Mouse (Mus musculus): Measurements from ENCODE around the gene Polr1d. TPM values are rescaled to one million over a fixed set of nuclear protein-coding genes. Genes with fewer than 3 reads are reported as not detected.

The Polr1d gene
- polyA plus RNA-seq, 1 experiment = 47.1 TPM

DNA sequence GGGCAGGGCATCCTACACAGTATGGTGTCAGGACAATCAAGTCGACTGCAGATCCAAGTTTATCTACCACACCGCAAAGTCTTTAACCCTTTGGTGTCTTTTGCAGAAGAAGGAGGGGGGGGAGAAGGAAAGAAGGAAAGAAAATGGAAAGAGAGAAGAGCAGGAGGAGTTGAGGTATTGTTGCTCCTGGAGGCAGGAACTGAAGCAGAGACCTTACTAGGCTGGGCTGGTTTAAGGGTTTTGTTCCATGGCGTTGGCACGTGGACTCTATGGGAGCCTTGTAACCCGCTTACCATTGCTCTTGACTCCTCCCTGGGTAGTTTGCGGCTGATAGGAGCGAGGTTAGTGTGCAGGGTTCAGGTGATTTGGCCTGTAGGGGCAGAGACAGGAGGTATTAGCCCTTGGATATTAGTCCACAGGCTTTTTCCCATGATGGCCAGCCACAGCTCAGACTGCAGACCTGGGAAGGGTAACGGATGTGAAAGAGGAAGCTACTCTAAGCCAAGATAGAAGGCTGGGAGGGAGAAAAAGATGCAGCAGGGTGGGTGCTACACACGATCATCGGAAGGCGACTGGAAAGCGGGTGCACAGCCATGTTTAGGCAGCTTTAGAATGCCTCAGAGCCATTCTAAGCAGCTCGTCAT is 48.8 kb downstream of the Polr1d start:
- no peak for DNase-seq (ENCODE audit: low read depth, low spot score)
- WGBS = 82% methylated on average over 13 of the region's 13 CpGs

DNA sequence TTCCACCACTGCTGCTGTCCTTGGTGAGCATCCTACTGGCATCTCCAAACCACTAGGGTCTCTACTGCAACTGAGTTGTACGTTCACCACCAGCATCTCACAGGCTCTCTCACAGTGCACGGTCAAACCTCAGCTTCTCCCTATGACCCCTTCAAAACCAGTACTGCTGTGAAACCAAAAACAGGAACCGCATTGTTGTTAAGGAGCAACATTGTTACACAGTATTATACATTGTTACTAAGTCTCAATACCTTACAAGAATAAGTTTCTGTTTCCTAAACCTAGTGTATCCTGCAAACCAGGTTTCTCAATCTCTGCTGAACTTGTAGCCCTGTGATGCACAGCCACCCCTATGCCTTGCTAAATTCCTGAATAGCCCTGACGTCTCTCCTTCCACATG is 51.0 kb downstream of the Polr1d start:
- WGBS = 82% methylated on average over 4 of the region's 4 CpGs
- no peak for DNase-seq (ENCODE audit: low read depth, low spot score)

DNA sequence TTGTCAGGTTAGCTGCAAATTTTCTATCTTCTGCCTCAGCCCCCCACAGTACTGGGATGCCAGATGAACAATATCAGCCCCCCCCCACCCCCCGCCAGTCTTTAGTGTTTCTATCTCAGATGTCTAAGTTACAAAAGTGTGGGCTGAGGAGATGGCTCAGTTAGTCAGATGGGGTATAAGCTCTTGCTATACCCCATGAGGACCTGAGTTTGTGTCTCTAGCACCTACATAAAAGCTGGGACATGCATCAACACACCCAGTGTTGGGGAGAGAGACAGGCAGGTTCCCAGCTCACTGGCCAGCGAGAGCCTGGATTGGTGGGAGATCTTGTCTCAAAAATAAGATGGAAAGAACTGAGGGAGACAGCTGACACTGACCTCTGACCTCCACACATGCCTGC is 52.6 kb downstream of the Polr1d start:
- no peak for DNase-seq (ENCODE audit: low read depth, low spot score)
- 94% methylated on average over 2 of the region's 2 CpGs for WGBS

DNA sequence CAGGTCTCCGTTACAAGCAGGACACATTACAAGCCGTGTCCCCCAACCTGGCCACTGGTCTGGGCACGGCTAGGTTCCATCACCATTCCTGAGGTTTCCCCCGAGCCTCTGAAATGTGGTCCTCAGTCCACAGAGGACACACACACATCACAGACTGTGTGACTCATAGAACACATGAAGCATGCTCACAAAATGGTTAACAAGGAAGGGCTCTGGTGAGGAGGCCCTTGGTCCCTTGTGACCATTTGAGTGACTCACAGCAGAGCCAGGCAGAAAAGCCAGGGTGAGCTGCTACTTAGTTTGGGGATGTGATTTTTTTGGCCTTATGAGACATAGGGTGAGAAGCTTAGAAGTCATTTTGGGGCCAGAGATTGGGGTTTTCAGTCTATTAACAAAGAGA is 55.1 kb downstream of the Polr1d start:
- WGBS = 85% methylated on average over 4 of the region's 4 CpGs
- no peak for DNase-seq (ENCODE audit: low read depth, low spot score)

DNA sequence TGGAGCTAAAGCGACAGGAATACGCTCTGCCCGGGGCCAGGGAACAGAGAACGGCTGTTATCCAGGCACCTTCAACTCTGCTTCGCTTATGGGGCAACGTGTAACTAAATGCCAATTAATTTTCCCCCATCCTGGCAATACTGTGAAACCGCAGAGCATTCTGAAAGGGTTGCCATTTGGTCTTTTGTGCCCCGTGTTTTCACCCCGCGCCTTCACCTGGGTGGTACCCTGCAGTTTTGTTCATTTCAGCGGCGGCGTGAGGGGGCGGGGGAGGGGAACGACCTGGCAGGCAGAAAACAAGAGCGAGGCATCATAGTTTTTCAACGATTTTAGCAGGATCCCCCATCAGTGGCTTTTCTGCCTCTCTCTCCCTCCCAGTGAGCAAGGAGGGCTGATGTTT is 56.8 kb downstream of the Polr1d start:
- WGBS = 33% methylated on average over 17 of the region's 17 CpGs
- no peak for DNase-seq (ENCODE audit: low read depth, low spot score)

DNA sequence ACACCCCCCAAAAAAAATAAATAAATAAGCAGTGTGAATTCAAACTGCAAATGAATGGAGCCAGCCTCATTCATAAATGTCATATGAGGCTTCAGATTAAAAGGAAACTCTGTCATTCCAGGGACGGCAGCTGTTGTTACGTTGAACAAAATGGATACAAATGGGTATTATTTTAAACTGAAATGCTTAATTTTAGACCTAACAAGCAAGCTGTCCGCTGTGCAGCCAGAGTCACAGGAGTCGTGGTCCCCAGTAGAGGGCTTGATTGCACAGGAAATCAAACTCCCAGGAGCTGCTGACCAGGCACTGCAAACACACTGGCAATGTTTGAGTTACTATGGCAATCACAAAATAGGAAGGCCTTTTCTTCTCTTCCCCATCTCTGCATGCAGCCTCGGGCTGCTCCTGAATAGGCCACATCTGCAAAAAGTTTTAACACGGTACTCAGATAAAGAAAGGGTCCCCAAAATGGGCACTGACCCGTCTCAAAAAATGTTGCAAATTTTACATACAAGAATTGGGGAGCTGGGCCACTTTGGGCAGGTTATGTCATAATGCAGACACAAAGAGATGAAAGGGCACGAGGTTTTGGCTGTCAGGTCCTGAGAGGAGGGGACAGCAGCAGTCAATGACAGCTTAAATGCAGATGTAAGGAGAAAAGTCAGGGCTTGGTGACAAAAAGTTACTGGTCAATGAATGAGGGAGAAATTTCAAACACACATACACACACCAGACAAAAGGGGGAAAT is 57.7 kb downstream of the Polr1d start:
- WGBS = 54% methylated on average over 8 of the region's 8 CpGs
- no peak for DNase-seq (ENCODE audit: low read depth, low spot score)

DNA sequence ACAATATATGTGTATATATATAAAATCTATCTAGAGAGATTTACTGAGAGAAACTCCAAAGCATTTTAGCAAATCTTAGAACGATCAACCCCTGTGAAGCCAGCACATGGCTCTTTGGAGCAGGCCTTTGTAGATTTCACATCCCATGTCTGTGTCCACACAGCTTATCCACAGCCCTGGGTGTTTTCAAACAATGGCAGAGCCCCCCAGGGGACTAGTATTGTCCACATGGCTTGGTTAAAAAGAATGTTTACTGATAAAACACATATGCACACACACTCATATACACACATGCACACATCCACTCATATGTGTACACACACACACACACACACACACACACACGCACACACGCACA is 58.2 kb downstream of the Polr1d start:
- 92% methylated on average over 3 of the region's 3 CpGs for WGBS

DNA sequence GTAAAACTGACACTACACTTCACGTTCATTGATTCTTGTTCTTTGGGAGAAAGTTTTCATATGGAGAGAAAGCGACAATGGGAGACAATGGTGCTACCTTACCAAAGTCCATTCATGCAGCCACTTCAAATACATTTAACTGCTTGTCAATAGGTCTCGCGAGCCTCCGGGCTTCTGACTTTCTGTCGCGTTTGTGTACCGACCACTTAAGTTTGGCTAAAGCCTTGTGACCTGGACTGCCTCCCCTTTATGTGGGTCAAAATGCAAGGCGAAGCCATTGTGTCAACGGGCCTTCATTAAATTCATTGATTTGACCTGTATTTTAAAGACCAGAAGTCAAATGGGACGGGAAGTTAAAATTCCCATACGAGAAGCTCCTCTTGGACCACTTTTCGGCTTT is 59.1 kb downstream of the Polr1d start:
- WGBS = 28% methylated on average over 13 of the region's 13 CpGs
- no peak for DNase-seq (ENCODE audit: low read depth, low spot score)

More for the DNA sequence above, 58.2 kb downstream of the Polr1d start:
- no peak for DNase-seq (ENCODE audit: low read depth, low spot score)

DNA sequence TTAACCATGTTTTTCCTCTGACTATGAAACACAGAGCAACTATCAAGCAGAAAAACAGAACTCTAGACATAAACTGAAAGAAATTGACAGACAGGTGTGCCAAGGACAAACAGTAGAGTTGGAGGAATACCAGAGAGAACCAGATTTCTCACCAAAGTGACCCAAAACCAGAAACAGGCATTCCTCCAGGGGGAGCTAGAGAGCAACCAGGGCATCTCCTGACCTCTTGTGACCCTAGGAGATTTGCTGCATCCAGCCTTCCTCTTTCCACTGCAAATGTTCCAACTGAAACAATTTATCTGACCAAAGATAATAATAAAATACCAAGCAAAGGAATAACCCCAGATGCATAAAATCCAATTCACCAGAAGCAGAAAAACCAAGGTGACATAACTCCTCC is 70.5 kb downstream of the Polr1d start:
- no peak for DNase-seq (ENCODE audit: low read depth, low spot score)

DNA sequence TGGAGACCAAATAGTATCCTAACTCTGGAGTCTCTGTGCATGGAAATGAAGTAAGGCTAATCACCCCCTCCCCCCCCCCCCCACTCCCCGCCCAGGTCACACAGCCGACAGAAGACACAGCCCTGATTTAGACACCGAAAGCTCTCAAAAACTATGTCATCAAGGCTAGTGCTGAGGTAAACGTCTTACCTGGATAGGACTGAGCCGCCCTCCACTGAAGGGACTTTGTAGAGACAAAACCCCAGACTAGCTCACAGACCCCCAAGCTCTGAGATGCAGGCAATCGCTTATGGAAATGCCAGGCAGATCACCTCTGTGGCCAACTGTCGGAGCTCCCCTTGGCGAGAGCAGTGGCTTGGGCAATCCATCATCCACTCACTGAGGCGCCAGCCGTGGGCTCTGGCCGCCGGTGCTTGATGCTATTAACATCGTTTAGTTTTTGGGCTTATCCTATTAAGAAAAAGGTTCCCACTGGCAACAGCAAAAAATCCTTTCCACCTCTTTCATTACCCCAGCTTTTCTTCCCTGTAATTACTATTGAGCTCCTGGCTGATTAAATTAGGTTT is 78.0 kb downstream of the Polr1d start:
- WGBS = 37% methylated on average over 13 of the region's 13 CpGs
- no peak for DNase-seq (ENCODE audit: low read depth, low spot score)

DNA sequence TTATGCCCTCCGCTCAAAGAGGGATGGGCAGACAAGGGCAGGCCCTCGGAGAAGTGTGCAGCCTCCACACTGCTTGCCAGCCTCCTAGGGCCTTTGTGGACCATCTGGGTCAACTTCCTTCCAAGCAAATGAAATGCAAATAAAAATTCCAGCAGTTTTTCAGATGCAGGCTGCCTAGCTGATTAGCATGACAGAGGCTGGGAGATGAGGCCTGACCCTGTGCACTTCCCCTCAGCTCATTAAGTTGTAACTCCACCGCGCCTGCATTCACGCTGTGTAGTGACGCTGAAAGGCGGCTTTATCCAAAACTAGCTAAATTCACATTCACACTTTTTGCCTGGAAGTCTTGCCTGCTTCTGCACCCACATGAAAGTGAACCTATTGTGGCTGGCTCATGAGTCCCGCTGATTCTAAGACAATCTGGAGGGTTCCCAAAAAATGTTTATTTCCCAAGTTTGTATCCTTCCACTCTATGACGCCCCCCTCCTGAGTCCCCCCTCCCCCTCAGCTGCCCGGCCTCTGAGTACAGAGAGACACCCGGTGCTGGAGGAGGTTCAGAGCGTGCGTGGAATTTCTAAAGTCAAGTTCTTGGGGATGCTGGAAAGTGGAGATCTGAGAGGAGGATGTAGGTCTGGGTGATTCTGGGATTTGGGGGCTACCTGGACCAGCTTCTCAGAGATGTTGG is 78.7 kb downstream of the Polr1d start:
- WGBS = 36% methylated on average over 13 of the region's 13 CpGs
- no peak for DNase-seq (ENCODE audit: low read depth, low spot score)

DNA sequence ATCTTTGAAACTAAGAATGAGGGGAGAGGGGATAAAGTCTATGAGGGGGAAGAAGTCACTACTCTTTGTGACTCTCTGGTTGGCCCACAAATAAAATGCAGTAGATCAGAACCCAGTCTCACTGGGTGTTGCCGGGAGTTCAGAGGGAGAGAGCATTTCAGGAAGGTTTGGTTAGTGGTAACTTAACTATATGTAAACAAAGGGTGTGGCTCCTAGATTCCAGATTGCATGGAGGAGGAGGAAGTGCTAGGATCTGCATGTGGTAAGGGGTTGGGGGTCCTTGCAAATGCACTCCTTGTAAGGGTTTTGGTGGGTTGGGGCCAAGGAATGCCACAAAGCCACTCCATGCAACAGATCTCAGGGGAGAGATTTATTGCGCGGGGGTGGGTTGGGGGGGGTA is 79.5 kb downstream of the Polr1d start:
- WGBS = 28% methylated on average over 3 of the region's 3 CpGs
- DNase-seq (ENCODE audit: low read depth, low spot score) = no peak

DNA sequence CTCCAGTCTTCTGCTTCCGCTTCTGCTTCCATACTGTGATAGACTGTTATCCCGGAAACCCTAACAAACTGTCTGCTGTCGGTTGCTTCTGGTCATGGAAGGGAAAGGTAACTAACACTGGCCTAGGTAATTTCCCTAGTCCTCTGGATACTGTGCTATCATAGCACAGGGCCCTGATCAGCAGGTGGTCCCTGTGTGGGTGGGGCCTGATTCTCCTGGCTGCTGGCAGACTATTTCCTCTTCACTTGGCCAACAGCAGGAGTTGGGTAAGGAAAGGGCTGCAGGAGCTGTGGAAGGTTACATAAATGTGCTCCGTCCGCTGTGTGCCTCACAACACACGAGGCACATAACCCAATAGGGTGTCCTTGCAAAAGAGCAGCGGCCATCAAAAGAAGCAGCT is 80.6 kb downstream of the Polr1d start:
- DNase-seq (ENCODE audit: low read depth, low spot score) = no peak
- 67% methylated on average over 7 of the region's 7 CpGs for WGBS

DNA sequence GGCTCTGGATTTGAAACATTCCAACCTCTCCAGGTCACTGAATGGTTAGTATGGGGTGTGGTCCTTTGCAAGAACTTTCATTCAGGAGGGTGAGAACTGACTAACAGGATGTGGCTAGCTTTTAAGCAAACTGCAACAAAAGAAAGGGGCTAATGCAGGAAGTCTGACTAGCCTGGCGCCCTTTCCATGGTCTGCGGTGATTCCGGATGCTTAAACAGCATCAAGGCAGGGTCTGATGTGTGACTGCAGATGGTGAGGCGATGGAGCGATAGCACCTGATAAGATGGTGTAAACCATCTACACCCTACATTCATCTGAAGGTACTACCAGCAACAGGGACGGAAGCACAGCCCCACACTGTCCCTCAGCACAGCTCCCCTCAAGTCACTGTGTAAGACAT is 82.5 kb downstream of the Polr1d start:
- 87% methylated on average over 6 of the region's 6 CpGs for WGBS
- DNase-seq (ENCODE audit: low read depth, low spot score) = no peak

DNA sequence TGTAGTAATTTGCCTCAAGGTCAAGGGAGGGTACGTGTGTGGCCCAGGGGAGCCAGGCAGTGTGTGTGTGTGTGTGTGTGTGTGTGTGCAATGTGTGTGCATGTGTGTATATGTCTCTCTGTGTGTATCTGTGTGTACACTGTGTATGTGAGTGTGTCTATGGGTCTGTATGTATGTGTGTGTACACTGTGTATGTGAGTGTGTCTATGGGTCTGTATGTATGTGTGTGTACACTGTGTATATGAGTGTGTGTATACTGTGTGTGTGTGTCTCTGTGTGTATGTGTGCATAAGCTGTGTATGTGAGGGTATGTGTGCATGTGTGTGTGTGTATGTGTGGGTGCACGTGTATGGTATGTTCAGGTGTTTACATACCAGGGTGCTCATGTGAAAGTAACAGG is 82.9 kb downstream of the Polr1d start:
- DNase-seq (ENCODE audit: low read depth, low spot score) = no peak
- WGBS = 74% methylated on average over 2 of the region's 2 CpGs

Other genes starting within 250 kb of the Polr1d start
- gene Rpl21, start 244.2 kb upstream of the Polr1d start, polyA plus RNA-seq (2012; rRNA removed) = 79.3 and 82.8 TPM in 2 replicates
- gene Rasl11a, start 232.0 kb upstream of the Polr1d start, polyA plus RNA-seq (2012; rRNA removed) = 4.9 and 6.2 TPM in 2 replicates
- gene Gtf3a, start 128.4 kb upstream of the Polr1d start, polyA plus RNA-seq (2012; rRNA removed) = 32.3 and 40.6 TPM in 2 replicates
- 11.9 and 13.9 TPM in 2 replicates for gene Mtif3, start 113.2 kb upstream of the Polr1d start, polyA plus RNA-seq (2012; rRNA removed)
- 12.9 and 26.5 TPM in 2 replicates for gene Lnx2, start 464 bp upstream of the Polr1d start, polyA plus RNA-seq (2012; rRNA removed)
- not detected in 2 replicates for gene Gsx1, start 111.6 kb downstream of the Polr1d start, polyA plus RNA-seq (2012; rRNA removed)
- gene Pdx1, start 192.9 kb downstream of the Polr1d start, polyA plus RNA-seq (2012; rRNA removed) = 0.04 and 0.12 TPM in 2 replicates
- 149 and 189 TPM in 2 replicates for gene Cdx2, start 230.2 kb downstream of the Polr1d start, polyA plus RNA-seq (2012; rRNA removed)
- gene Urad, start 245.4 kb downstream of the Polr1d start, polyA plus RNA-seq (2012; rRNA removed) = 1.8 and 4.6 TPM in 2 replicates